Mouse (Mus musculus): ENCODE data around the gene Zfp704. TPM values are rescaled to one million over a fixed set of nuclear protein-coding genes. Genes with fewer than 3 reads are reported as not detected.

Gene Zfp704
- total and polyA plus RNA-seq, 3 experiments = not detected

- Histone ChIP-seq H3K4me1 (ENCODE audit: control insufficient read depth in 1 of 2, insufficient read depth in 2 of 2) (peaks cover 9 to 28% of the 10 kb centered on the region in 2 experiments), H3K27ac (ENCODE audit: insufficient read depth, low read depth) (no peak overlapping the region), H3K9me3 (replicated peaks; ENCODE audit: low read length) (no peaks in the 10 kb centered on the region), H3K27me3 (replicated peaks) (no peaks in the 10 kb centered on the region), H3K36me3 (replicated peaks in 1 of 2; ENCODE audit: control insufficient read depth in 1 of 2, insufficient read depth in 1 of 2, low read length in 1 of 2) (no peaks in the 10 kb centered on the region), H3K79me2 (replicated peaks; ENCODE audit: control insufficient read depth, extremely low read depth, insufficient read depth, poor library complexity, severe bottlenecking) (no peaks in the 10 kb centered on the region), H3K4me3 (replicated peaks in 1 of 3; ENCODE audit: low read depth in 2 of 3, low read length in 2 of 3, poor library complexity in 1 of 3) (no peak overlapping the region), H3K4me2 (ENCODE audit: insufficient read depth, low read depth, poor library complexity, severe bottlenecking) (no peak overlapping the region), H3K9ac (ENCODE audit: insufficient read depth, low read depth) (no peak overlapping the region)
- TF ChIP-seq USF2 (conservative IDR thresholded peaks at IDR 0.05; ENCODE audit: low read depth, low read length) (no peak), NELFE (IDR thresholded peaks at IDR 0.05; ENCODE audit: low read depth, low read length) (no peak), JUND (conservative IDR thresholded peaks at IDR 0.05; ENCODE audit: low read depth, low read length) (no peak), E2F4 (IDR thresholded peaks at IDR 0.05; ENCODE audit: insufficient replicate concordance, low read depth, low read length) (no peak), UBTF (IDR thresholded peaks at IDR 0.05; ENCODE audit: low read depth, low read length) (no peak), MAFK (IDR thresholded peaks at IDR 0.05; ENCODE audit: insufficient replicate concordance, low read length) (no peak), KAT2A (IDR thresholded peaks at IDR 0.05; ENCODE audit: insufficient replicate concordance, low read length) (no peak), RAD21 (IDR thresholded peaks at IDR 0.05; ENCODE audit: low read depth, low read length) (no peak), POLR2A (IDR thresholded peaks at IDR 0.05; ENCODE audit: low read depth, low read length) (no peak), MAX (IDR thresholded peaks at IDR 0.05; ENCODE audit: low read length) (no peak), CHD2 (IDR thresholded peaks at IDR 0.05; ENCODE audit: low read length) (no peak), ZNF384 (IDR thresholded peaks at IDR 0.05; ENCODE audit: low read depth, low read length) (no peak), TCF12 (IDR thresholded peaks at IDR 0.05; ENCODE audit: low read depth, low read length) (no peak), JUN (IDR thresholded peaks at IDR 0.05; ENCODE audit: insufficient read depth, low read depth, low read length) (no peak), ELF1 (IDR thresholded peaks at IDR 0.05; ENCODE audit: low read depth, low read length) (no peak), SIN3A (IDR thresholded peaks at IDR 0.05; ENCODE audit: low read length) (no peak), TBP (conservative IDR thresholded peaks at IDR 0.05; ENCODE audit: low read depth, low read length) (no peak), MXI1 (IDR thresholded peaks at IDR 0.05; ENCODE audit: low read depth, low read length) (no peak)
- dilution Hi-C loops (cut with MboI; ENCODE audit: extremely low pct_ligation_motif_present, extremely low pct_unique_long_range_greater_than_20kb, low sequenced_read_pairs) = no loop called here
- no peak for DNase-seq (ENCODE audit: extremely low read depth)
- in situ Hi-C loops (cut with MboI; ENCODE audit: low pct_ligation_motif_present, low pct_unique_long_range_greater_than_20kb, low sequenced_read_pairs) = loop anchor here (5.0 kb wide), 1 partner anchor 65 kb away; no protein-coding TSS in a partner anchor
Observed at GRCm38 (mm10) chr3:9402345-9402744, 207.5 kb downstream of the Zfp704 start.

GRCm38 (mm10) chr3:9401685-9402084 is 208.2 kb downstream of the Zfp704 start:
- no peaks in the 10 kb centered on the region for H3K27me3 ChIP-seq (replicated peaks)
- TF ChIP-seq POLR2AphosphoS2 (IDR thresholded peaks at IDR 0.05; ENCODE audit: low read depth, low read length) = no peak
- no peak for TF ChIP-seq NELFE (IDR thresholded peaks at IDR 0.05; ENCODE audit: low read depth, low read length)
- no peak for TF ChIP-seq TBP (conservative IDR thresholded peaks at IDR 0.05; ENCODE audit: low read depth, low read length)
- no peak for TF ChIP-seq NRF1 (IDR thresholded peaks at IDR 0.05; ENCODE audit: low read depth, low read length)
- TF ChIP-seq JUN (IDR thresholded peaks at IDR 0.05; ENCODE audit: insufficient read depth, low read depth, low read length) = no peak
- TF ChIP-seq ZMIZ1 (IDR thresholded peaks at IDR 0.05; ENCODE audit: low read depth, low read length) = no peak
- TF ChIP-seq IRF4 (IDR thresholded peaks at IDR 0.05; ENCODE audit: low read depth, low read length) = no peak
- TF ChIP-seq JUND (conservative IDR thresholded peaks at IDR 0.05; ENCODE audit: low read depth, low read length) = no peak
- H3K27ac ChIP-seq (ENCODE audit: insufficient read depth, low read depth) = no peak overlapping the region
- H3K4me1 ChIP-seq (ENCODE audit: control insufficient read depth in 1 of 2, insufficient read depth in 2 of 2) = peaks cover 13 to 33% of the 10 kb centered on the region in 2 experiments
- in situ Hi-C loops (cut with MboI; ENCODE audit: low pct_ligation_motif_present, low pct_unique_long_range_greater_than_20kb, low sequenced_read_pairs) (loop anchor here (5.0 kb wide), 1 partner anchor 66 kb away; no protein-coding TSS in a partner anchor), dilution Hi-C loops (cut with MboI; ENCODE audit: extremely low pct_ligation_motif_present, extremely low pct_unique_long_range_greater_than_20kb, low sequenced_read_pairs) (no loop called here)
- H3K4me2 ChIP-seq (ENCODE audit: insufficient read depth, low read depth, poor library complexity, severe bottlenecking) = no peak overlapping the region
- no peaks in the 10 kb centered on the region for H3K36me3 ChIP-seq (replicated peaks in 1 of 2; ENCODE audit: control insufficient read depth in 1 of 2, insufficient read depth in 1 of 2, low read length in 1 of 2)
- no peak for DNase-seq (ENCODE audit: extremely low read depth)
- no peak overlapping the region for H3K4me3 ChIP-seq (replicated peaks in 1 of 3; ENCODE audit: low read depth in 2 of 3, low read length in 2 of 3, poor library complexity in 1 of 3)
- no peaks in the 10 kb centered on the region for H3K79me2 ChIP-seq (replicated peaks; ENCODE audit: control insufficient read depth, extremely low read depth, insufficient read depth, poor library complexity, severe bottlenecking)
- H3K9me3 ChIP-seq (replicated peaks; ENCODE audit: low read length) = no peaks in the 10 kb centered on the region
- no peak overlapping the region for H3K9ac ChIP-seq (ENCODE audit: insufficient read depth, low read depth)

All from CH12.LX (cell line).